Mouse (Mus musculus) limb, embryonic 14.5 days (tissue): ENCODE measurements around the gene Nfil3. TPM values are rescaled to one million over a fixed set of nuclear protein-coding genes. Genes with fewer than 3 reads are reported as not detected.
A peak's percentile ranks its signal among the peaks of the same experiment; 100 is the strongest.

ENCODE experiments used
- ATAC-seq: fragments of 200-750 bp; cut with Nextera tagmentation; 2 replicates; pipeline ENCODE4 v1.8.0; 2017; ENCODE audit warnings: low read depth, moderate number of reproducible peaks, moderate TSS enrichment; ENCODE audit not compliant: low FRiP score
- DNase-seq: peaks from one replicate; pipeline ENCODE4 v3.0.0-alpha.2; 2015; ENCODE audit warnings: low spot score
- H3K27ac ChIP-seq: fragments of 300-500 bp; sonication (generic); replicated peaks from 2 replicates; pipeline ENCODE4 v1.5.1; 2014; ENCODE audit warnings: low read depth, mild to moderate bottlenecking, low read length, moderate library complexity, mixed read lengths
- H3K27me3 ChIP-seq: fragments of 300-500 bp; sonication (generic); 2 replicates; pipeline ENCODE4 v1.6.1; 2014; ENCODE audit warnings: low read length, mixed read lengths; ENCODE audit not compliant: control insufficient read depth, insufficient read depth
- H3K36me3 ChIP-seq: fragments of 300-500 bp; sonication (generic); 2 replicates; pipeline ENCODE4 v1.6.1; 2014; ENCODE audit warnings: mild to moderate bottlenecking, low read length, moderate library complexity, mixed read lengths; ENCODE audit not compliant: control insufficient read depth, insufficient read depth
- H3K4me1 ChIP-seq: fragments of 300-500 bp; sonication (generic); 2 replicates; pipeline ENCODE4 v1.6.1; 2014; ENCODE audit warnings: antibody characterized with exemption, low read length, mixed read lengths; ENCODE audit not compliant: control insufficient read depth, insufficient read depth
- H3K4me2 ChIP-seq: fragments of 300-500 bp; sonication (generic); replicated peaks from 2 replicates; pipeline ENCODE4 v1.6.1; 2014; ENCODE audit warnings: low read depth, mild to moderate bottlenecking, low read length, moderate library complexity; ENCODE audit not compliant: severe bottlenecking
- H3K4me3 ChIP-seq: fragments of 300-500 bp; sonication (generic); replicated peaks from 2 replicates; pipeline ENCODE4 v1.5.1; 2014; ENCODE audit warnings: low read length
- H3K9ac ChIP-seq: fragments of 300-500 bp; sonication (generic); 2 replicates; pipeline ENCODE4 v1.6.1; 2014; ENCODE audit warnings: mild to moderate bottlenecking, low read depth, low read length, moderate library complexity; ENCODE audit not compliant: severe bottlenecking
- H3K9me3 ChIP-seq: fragments of 300-500 bp; sonication (generic); 2 replicates; pipeline ENCODE4 v1.6.1; 2016; ENCODE audit warnings: low read length; ENCODE audit not compliant: control insufficient read depth
- POLR2A ChIP-seq: fragments of 200-500 bp; IDR thresholded peaks from 2 replicates; pipeline ENCODE4 v1.8.0; 2012; ENCODE audit warnings: inconsistent platforms, mild to moderate bottlenecking, moderate library complexity, borderline replicate concordance; ENCODE audit not compliant: insufficient read depth, insufficient read length; ENCODE audit errors: extremely low read depth
- WGBS: fragments of 180-500 bp; shearing (Covaris S2); extraction: QIAGEN DNeasy Blood & Tissue Kit; methylation state at CpG from one replicate; pipeline ENCODE4 v1.1.7; 2014; 5-methylcytosine and 5-hydroxymethylcytosine counted together
- polyA plus RNA-seq, 2 experiments: library from polyadenylated mRNA; depleted of rRNA in 1 of 2; stranded (reverse) in 1 of 2; unstranded in 1 of 2; fragments of >200 nt; fragmentation: Nextera tagmentation in 1 of 2; extraction: Ambion mirVana in 1 of 2; gene quantifications; 2 replicates each; pipeline versions ENCODE4 v1.2.1 to v1.2.3; 2012 to 2014

The Nfil3 gene
- polyA plus RNA-seq, 2 experiments, result 9.2 to 29.5 TPM

DNA sequence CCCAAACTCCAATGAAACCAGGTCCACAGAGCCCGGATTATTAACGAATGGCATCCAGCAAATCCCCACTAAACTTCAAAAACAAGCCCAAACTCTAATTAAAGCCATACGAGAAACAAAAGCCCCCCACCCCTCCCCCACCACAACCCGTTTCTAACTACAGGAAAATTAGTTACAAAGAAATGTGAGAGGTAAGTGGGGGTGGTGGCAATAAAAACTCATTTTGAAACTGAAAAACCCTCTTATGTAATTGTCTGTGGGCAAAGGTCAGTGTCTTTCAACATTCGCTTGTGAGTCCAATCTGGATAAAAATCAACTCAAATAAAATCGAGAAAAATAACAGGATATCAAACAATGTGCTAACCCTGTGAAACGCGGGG is 4.8 kb downstream of the Nfil3 start:
- DNase-seq, result no peak
- no peak overlapping the region for H3K4me3 ChIP-seq
- H3K9ac ChIP-seq, result no peak overlapping the region
- WGBS, result 14% methylated on average over 8 of the region's 8 CpGs
- no peak overlapping the region for H3K27ac ChIP-seq
- H3K4me2 ChIP-seq, result peak overlapping the region; percentile 22
- no peaks in the 10 kb centered on the region for H3K36me3 ChIP-seq
- TF ChIP-seq POLR2A, result no peak
- H3K4me1 ChIP-seq, result peaks cover 20% of the 10 kb centered on the region
- H3K27me3 ChIP-seq, result no peaks in the 10 kb centered on the region
- no peak for ATAC-seq
- H3K9me3 ChIP-seq, result no peaks in the 10 kb centered on the region

GRCm38 (mm10) chr13:52974676-52975075 is 6.2 kb downstream of the Nfil3 start:
- DNase-seq (no peak), ATAC-seq (no peak)
- Histone ChIP-seq H3K9ac (no peak overlapping the region), H3K9me3 (no peaks in the 10 kb centered on the region), H3K27ac (no peak overlapping the region), H3K4me1 (peaks cover 20% of the 10 kb centered on the region), H3K36me3 (no peaks in the 10 kb centered on the region), H3K4me3 (no peak overlapping the region), H3K27me3 (no peaks in the 10 kb centered on the region), H3K4me2 (no peak overlapping the region)
- no peak for TF ChIP-seq POLR2A
- 38% methylated on average over 3 of the region's 3 CpGs for WGBS

DNA sequence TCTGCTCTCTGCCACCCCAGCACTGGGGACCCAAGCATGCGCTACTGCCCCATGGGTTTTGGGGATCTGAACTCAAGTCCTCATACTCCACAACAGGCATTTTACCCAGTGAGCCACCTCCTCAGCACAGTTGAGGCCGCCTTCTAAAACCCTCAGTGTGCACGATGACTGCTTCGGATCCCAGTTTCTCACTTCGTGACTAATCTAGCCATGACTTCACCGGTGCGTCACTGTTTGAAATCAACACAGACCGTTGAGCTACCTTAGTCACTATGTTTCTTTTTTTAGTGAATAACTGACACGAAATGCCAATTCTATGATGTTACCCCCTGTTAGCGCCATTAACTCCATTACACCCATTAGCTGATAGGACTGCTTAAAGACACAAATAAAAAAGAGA is 7.4 kb downstream of the Nfil3 start:
- WGBS, result 93% methylated on average over 10 of the region's 10 CpGs
- no peak overlapping the region for H3K27ac ChIP-seq
- peaks cover 18% of the 10 kb centered on the region for H3K4me1 ChIP-seq
- TF ChIP-seq POLR2A, result no peak
- no peak overlapping the region for H3K4me2 ChIP-seq
- H3K27me3 ChIP-seq, result no peaks in the 10 kb centered on the region
- peaks cover 5% of the 10 kb centered on the region for H3K36me3 ChIP-seq
- ATAC-seq (no peak), DNase-seq (no peak)
- no peak overlapping the region for H3K4me3 ChIP-seq
- no peaks in the 10 kb centered on the region for H3K9me3 ChIP-seq
- no peak overlapping the region for H3K9ac ChIP-seq

GRCm38 (mm10) chr13:52972626-52973025 is 8.2 kb downstream of the Nfil3 start:
- H3K4me3 ChIP-seq, result no peak overlapping the region
- H3K4me1 ChIP-seq, result peaks cover 15% of the 10 kb centered on the region
- H3K9me3 ChIP-seq, result no peaks in the 10 kb centered on the region
- TF ChIP-seq POLR2A, result no peak
- peaks cover 13% of the 10 kb centered on the region for H3K36me3 ChIP-seq
- 88% methylated on average over 3 of the region's 3 CpGs for WGBS
- H3K27me3 ChIP-seq, result no peaks in the 10 kb centered on the region
- H3K9ac ChIP-seq, result no peak overlapping the region
- DNase-seq (no peak), ATAC-seq (no peak)
- no peak overlapping the region for H3K27ac ChIP-seq
- H3K4me2 ChIP-seq, result no peak overlapping the region

GRCm38 (mm10) chr13:52970876-52971275 is 10.0 kb downstream of the Nfil3 start:
- 81% methylated on average over 6 of the region's 6 CpGs for WGBS

GRCm38 (mm10) chr13:52962922-52963321 is 18.0 kb downstream of the Nfil3 start:
- H3K4me2 ChIP-seq, result no peak overlapping the region
- no peak for TF ChIP-seq POLR2A
- no peaks in the 10 kb centered on the region for H3K27me3 ChIP-seq
- WGBS, result 83% methylated on average over 4 of the region's 4 CpGs
- DNase-seq, result no peak
- H3K27ac ChIP-seq, result no peak overlapping the region
- H3K9me3 ChIP-seq, result no peaks in the 10 kb centered on the region
- H3K36me3 ChIP-seq, result peaks cover 33% of the 10 kb centered on the region
- H3K4me3 ChIP-seq, result no peak overlapping the region
- H3K4me1 ChIP-seq, result no peaks in the 10 kb centered on the region
- no peak for ATAC-seq
- H3K9ac ChIP-seq, result no peak overlapping the region

More at GRCm38 (mm10) chr13:52970876-52971275, 10.0 kb downstream of the Nfil3 start:
- no peak overlapping the region for H3K27ac ChIP-seq
- H3K4me3 ChIP-seq, result no peak overlapping the region
- peaks cover 29% of the 10 kb centered on the region for H3K36me3 ChIP-seq
- H3K4me2 ChIP-seq, result no peak overlapping the region
- no peak for ATAC-seq
- H3K9me3 ChIP-seq, result no peaks in the 10 kb centered on the region
- H3K9ac ChIP-seq, result no peak overlapping the region
- H3K4me1 ChIP-seq, result peaks cover 6% of the 10 kb centered on the region
- no peak for TF ChIP-seq POLR2A
- no peak for DNase-seq
- H3K27me3 ChIP-seq, result no peaks in the 10 kb centered on the region
